21 mouse cellular contexts compared by ENCODE assay signal in the genomic region with DNA sequence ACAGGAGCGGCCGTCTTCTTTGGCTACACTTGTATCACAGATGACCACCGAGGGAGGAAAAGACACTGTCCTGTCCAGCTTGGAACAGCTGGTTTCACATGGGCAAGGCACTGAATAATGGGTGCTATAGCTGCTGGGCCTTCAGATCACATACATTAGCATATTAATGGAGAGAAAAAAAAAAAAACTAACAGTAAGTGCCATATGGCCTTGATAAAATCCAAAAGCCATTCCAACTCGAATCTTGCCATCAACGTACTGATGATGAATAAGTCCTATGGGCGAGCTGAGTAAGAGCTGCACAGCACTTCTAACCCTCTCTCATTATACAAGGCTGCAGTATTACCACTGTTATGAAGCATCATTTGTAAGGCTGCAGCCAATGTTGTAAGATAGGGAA. TPM values are rescaled to one million over a fixed set of nuclear protein-coding genes. Genes with fewer than 3 reads are reported as not detected.
DNase-seq lines count a peak whose midpoint lies in the region; ATAC-seq lines count a peak whose summit lies in the region.
"Had no signal": no experiment of that assay in that cellular context is flagged by ENCODE, and none has a peak within 500 bp of the region (broad histone marks: within the 10 kb centered on the region; RNA-seq: fewer than 3 reads in every experiment).

No protein-coding gene starts in this region.

- peaks cover 6% of the 10 kb centered on the region; the same call in 1 of the 2 replicates for H3K4me1 ChIP-seq in forebrain, embryonic 13.5 days
- H3K4me1 ChIP-seq in forebrain, embryonic 10.5 days = no peaks in the 10 kb centered on the region
- H3K4me1 ChIP-seq in midbrain, embryonic 13.5 days (replicated peaks) = peaks cover 10% of the 10 kb centered on the region; the same call in 1 of the 2 replicates
- no peaks in the 10 kb centered on the region for H3K4me1 ChIP-seq in midbrain, embryonic 10.5 days
- H3K4me1 ChIP-seq in hindbrain, embryonic 14.5 days (replicated peaks; ENCODE audit: control insufficient read depth, insufficient read depth, low read length) = 0 out of 2 replicates have a peak, but pooled peaks cover 3% of the 10 kb centered on the region
- H3K4me1 ChIP-seq in neural tube, embryonic 13.5 days (replicated peaks) = peaks cover 17% of the 10 kb centered on the region
- H3K4me1 ChIP-seq: heart, embryonic 15.5 days; stomach, embryonic 15.5 days had no signal

- WGBS in forebrain, embryonic 13.5 days = 51% methylated on average over 6 of the region's 6 CpGs
- 94% methylated on average over 6 of the region's 6 CpGs for WGBS in forebrain, embryonic 10.5 days
- WGBS in midbrain, embryonic 13.5 days = 37% methylated on average over 6 of the region's 6 CpGs
- WGBS in midbrain, embryonic 10.5 days = 89% methylated on average over 6 of the region's 6 CpGs
- 37% methylated on average over 6 of the region's 6 CpGs for WGBS in hindbrain, embryonic 14.5 days
- WGBS in neural tube, embryonic 13.5 days = 36% methylated on average over 6 of the region's 6 CpGs

- H3K9me3 ChIP-seq in forebrain, embryonic 13.5 days (replicated peaks) = no peaks in the 10 kb centered on the region
- H3K9me3 ChIP-seq in forebrain, embryonic 10.5 days = no peaks in the 10 kb centered on the region
- H3K9me3 ChIP-seq in midbrain, embryonic 13.5 days = no peaks in the 10 kb centered on the region
- H3K9me3 ChIP-seq in midbrain, embryonic 10.5 days (replicated peaks) = no peaks in the 10 kb centered on the region
- H3K9me3 ChIP-seq in hindbrain, embryonic 14.5 days (ENCODE audit: control insufficient read depth, low read length) = no peaks in the 10 kb centered on the region
- no peaks in the 10 kb centered on the region for H3K9me3 ChIP-seq in neural tube, embryonic 13.5 days
- H3K9me3 ChIP-seq: heart, embryonic 15.5 days; stomach, embryonic 15.5 days had no signal

- no peaks in the 10 kb centered on the region for H3K27me3 ChIP-seq in forebrain, embryonic 13.5 days
- H3K27me3 ChIP-seq in forebrain, embryonic 10.5 days (ENCODE audit: poor library complexity, severe bottlenecking) = no peaks in the 10 kb centered on the region
- H3K27me3 ChIP-seq in midbrain, embryonic 13.5 days = no peaks in the 10 kb centered on the region
- no peaks in the 10 kb centered on the region for H3K27me3 ChIP-seq in midbrain, embryonic 10.5 days (ENCODE audit: low read depth, poor library complexity, severe bottlenecking)
- no peaks in the 10 kb centered on the region for H3K27me3 ChIP-seq in hindbrain, embryonic 14.5 days (ENCODE audit: control insufficient read depth, insufficient read depth, low read length)
- no peaks in the 10 kb centered on the region for H3K27me3 ChIP-seq in neural tube, embryonic 13.5 days
- H3K27me3 ChIP-seq: heart, embryonic 15.5 days; stomach, embryonic 15.5 days had no signal

- DNase-seq in forebrain, embryonic 10.5 days (ENCODE audit: extremely low spot score, low spot score) = no peak
- DNase-seq in midbrain, embryonic 10.5 days (ENCODE audit: low spot score) = no peak
- no peak for DNase-seq in hindbrain, embryonic 14.5 days (ENCODE audit: low spot score)
- DNase-seq in embryo, embryonic 10 days (ENCODE audit: low spot score) = no peak
- DNase-seq in retina, postnatal 1 day = no peak
- DNase-seq: cerebellum, adult 11-12 months; cerebellum, postnatal 10 days; gastrocnemius, postnatal 36 days; heart, postnatal 36 days; kidney, adult 2 months; kidney, postnatal 10 days; liver, postnatal 0 days; thymus, adult 18-20 months; thymus, postnatal 36 days had no signal

- H3K9ac ChIP-seq in forebrain, embryonic 13.5 days = no peak overlapping the region
- H3K9ac ChIP-seq in midbrain, embryonic 13.5 days (replicated peaks) = no peak overlapping the region
- no peak overlapping the region for H3K9ac ChIP-seq in hindbrain, embryonic 14.5 days
- no peak overlapping the region for H3K9ac ChIP-seq in neural tube, embryonic 13.5 days
- H3K9ac ChIP-seq: heart, embryonic 15.5 days; liver, postnatal 0 days; stomach, embryonic 15.5 days had no signal

- no peak overlapping the region for H3K4me2 ChIP-seq in forebrain, embryonic 13.5 days
- no peak overlapping the region for H3K4me2 ChIP-seq in midbrain, embryonic 13.5 days (replicated peaks)
- no peak overlapping the region for H3K4me2 ChIP-seq in hindbrain, embryonic 14.5 days (replicated peaks)
- H3K4me2 ChIP-seq in neural tube, embryonic 13.5 days = no peak overlapping the region
- H3K4me2 ChIP-seq: heart, embryonic 15.5 days; stomach, embryonic 15.5 days had no signal

- H3K36me3 ChIP-seq in forebrain, embryonic 13.5 days (ENCODE audit: poor library complexity, severe bottlenecking) = peaks cover 24% of the 10 kb centered on the region
- peaks cover 31% of the 10 kb centered on the region for H3K36me3 ChIP-seq in forebrain, embryonic 10.5 days (replicated peaks)
- H3K36me3 ChIP-seq in midbrain, embryonic 13.5 days = peaks cover 19% of the 10 kb centered on the region
- H3K36me3 ChIP-seq in midbrain, embryonic 10.5 days = peaks cover 21% of the 10 kb centered on the region
- H3K36me3 ChIP-seq in hindbrain, embryonic 14.5 days (replicated peaks; ENCODE audit: control insufficient read depth, insufficient read depth) = peaks cover 34% of the 10 kb centered on the region
- peaks cover 32% of the 10 kb centered on the region for H3K36me3 ChIP-seq in neural tube, embryonic 13.5 days

- peak overlapping the region; percentile 41 for H3K27ac ChIP-seq in forebrain, embryonic 13.5 days
- no peak overlapping the region for H3K27ac ChIP-seq in forebrain, embryonic 10.5 days
- H3K27ac ChIP-seq in midbrain, embryonic 13.5 days = 0 out of 2 replicates have a peak overlapping the region, but pooled peaks have one; percentile 2
- H3K27ac ChIP-seq in midbrain, embryonic 10.5 days (replicated peaks) = no peak overlapping the region
- H3K27ac ChIP-seq in hindbrain, embryonic 14.5 days = no peak overlapping the region
- H3K27ac ChIP-seq in neural tube, embryonic 13.5 days (replicated peaks) = no peak overlapping the region; the same call in 1 of the 2 replicates
- H3K27ac ChIP-seq: heart, embryonic 15.5 days; macrophage; stomach, embryonic 15.5 days had no signal

- peak; percentile 73 for ATAC-seq in forebrain, embryonic 13.5 days
- peak; percentile 79 for ATAC-seq in midbrain, embryonic 13.5 days
- ATAC-seq in hindbrain, embryonic 14.5 days (ENCODE audit: low FRiP score) = peak; percentile 48; the same call in 1 of the 2 replicates
- peak; percentile 61 for ATAC-seq in neural tube, embryonic 13.5 days (ENCODE audit: low read depth)
- ATAC-seq: liver, postnatal 0 days; lung, postnatal 0 days had no signal

- no peak overlapping the region for H3K4me3 ChIP-seq in forebrain, embryonic 13.5 days
- no peak overlapping the region for H3K4me3 ChIP-seq in forebrain, embryonic 10.5 days
- H3K4me3 ChIP-seq in midbrain, embryonic 13.5 days (replicated peaks) = no peak overlapping the region
- no peak overlapping the region for H3K4me3 ChIP-seq in midbrain, embryonic 10.5 days
- H3K4me3 ChIP-seq in hindbrain, embryonic 14.5 days (replicated peaks; ENCODE audit: low read length) = no peak overlapping the region
- H3K4me3 ChIP-seq in neural tube, embryonic 13.5 days = no peak overlapping the region
- H3K4me3 ChIP-seq: heart, embryonic 15.5 days; stomach, embryonic 15.5 days had no signal

RNA-seq across cellular contexts. Expression of gene Tbc1d19, which starts 45.2 kb away (rescaled TPM):
- 58.4 and 63.5 TPM in 2 replicates for polyA plus RNA-seq in forebrain, embryonic 13.5 days (2015; fragmentation: Nextera tagmentation; extraction: Ambion mirVana)
- polyA plus RNA-seq in forebrain, embryonic 10.5 days (2016; fragmentation: Nextera tagmentation; extraction: Ambion mirVana) = 50.7 and 53.9 TPM in 2 replicates
- polyA plus RNA-seq in midbrain, embryonic 13.5 days (2015; fragmentation: Nextera tagmentation; extraction: Ambion mirVana) = 69.1 and 69.3 TPM in 2 replicates
- polyA plus RNA-seq in midbrain, embryonic 10.5 days (2016; fragmentation: Nextera tagmentation; extraction: Ambion mirVana) = 52.9 and 57.0 TPM in 2 replicates
- polyA plus RNA-seq in hindbrain, embryonic 14.5 days (2014; fragmentation: Nextera tagmentation; extraction: Ambion mirVana) = 70.1 and 77.0 TPM in 2 replicates
- polyA plus RNA-seq in neural tube, embryonic 13.5 days (2015; fragmentation: Nextera tagmentation; extraction: Ambion mirVana) = 69.3 and 73.4 TPM in 2 replicates

Comparison
In these comparisons a context has a peak if more than half of its experiments do, and no peak if none do; other contexts are left out.
1. H3K27ac ChIP-seq: peak in forebrain, embryonic 13.5 days (single experiment) and midbrain, embryonic 13.5 days (single experiment); none in forebrain, embryonic 10.5 days (single experiment), midbrain, embryonic 10.5 days (single experiment), hindbrain, embryonic 14.5 days (single experiment) and neural tube, embryonic 13.5 days (single experiment).
2. Peak in every context shown above with its lines, with median percentiles within 50 percentile points of each other: ATAC-seq.